Mouse (Mus musculus) heart, postnatal 25 days (tissue): ENCODE measurements at regions not wholly inside any gene's neighbourhood (a gene's known extent, or its start where the extent isn't known, plus 50 kb on each side); places are given as distances from the start of the nearest gene placed in this dataset.

Source experiments
- DNase-seq: peaks from one replicate; pipeline ENCODE4 v3.0.0; 2022; ENCODE audit warnings: low spot score
- intact Hi-C: fragments of 180-260 bp; cut with DNase I; formaldehyde crosslinking; loops from one replicate; pipeline ENCODE4 v1.15.1; 2025

- DNase-seq = no peak
- intact Hi-C loops = no loop called here
Observed at GRCm38 (mm10) chr9:83277356-83277755, 130.9 kb upstream of the Hmgn3 start.

- no peak for DNase-seq
- intact Hi-C loops = no loop called here
Observed at GRCm38 (mm10) chr9:83276291-83276690, 129.8 kb upstream of the Hmgn3 start.

GRCm38 (mm10) chr9:83273361-83273975 is 127.0 kb upstream of the Hmgn3 start:
- DNase-seq = no peak
- intact Hi-C loops = no loop called here

GRCm38 (mm10) chr9:83265736-83266135 is 119.3 kb upstream of the Hmgn3 start:
- no peak for DNase-seq
- intact Hi-C loops = no loop called here

GRCm38 (mm10) chr9:83259511-83259910 is 113.0 kb upstream of the Hmgn3 start:
- intact Hi-C loops = loop anchor here (10.0 kb wide), 1 partner anchor 285 kb away; the partner anchor contains the start of gene Phip
- no peak for DNase-seq

- no peak for DNase-seq
- intact Hi-C loops = loop anchor here (10.0 kb wide), 1 partner anchor 284 kb away; the partner anchor contains the start of gene Phip
Observed at GRCm38 (mm10) chr9:83258986-83259385, 112.5 kb upstream of the Hmgn3 start.

- DNase-seq = no peak
- intact Hi-C loops = loop anchor here (10.0 kb wide), 1 partner anchor 284 kb away; the partner anchor contains the start of gene Phip
Observed at GRCm38 (mm10) chr9:83258476-83258875, 112.0 kb upstream of the Hmgn3 start.

- intact Hi-C loops = loop anchor here (10.0 kb wide), 1 partner anchor 280 kb away; the partner anchor contains the start of gene Phip
- no peak for DNase-seq
Observed at GRCm38 (mm10) chr9:83254356-83254755, 107.9 kb upstream of the Hmgn3 start.

- intact Hi-C loops = loop anchor here (10.0 kb wide), 1 partner anchor 279 kb away; the partner anchor contains the start of gene Phip
- DNase-seq = no peak
Observed at GRCm38 (mm10) chr9:83253789-83254188, 107.3 kb upstream of the Hmgn3 start.

- intact Hi-C loops = loop anchor here (10.0 kb wide), 1 partner anchor 277 kb away; the partner anchor contains the start of gene Phip
- DNase-seq = no peak
Observed at GRCm38 (mm10) chr9:83251793-83252192, 105.3 kb upstream of the Hmgn3 start.

- DNase-seq = no peak
- intact Hi-C loops = loop anchor here (10.0 kb wide), 1 partner anchor 275 kb away; the partner anchor contains the start of gene Phip
Observed at GRCm38 (mm10) chr9:83249871-83250270, 103.4 kb upstream of the Hmgn3 start.

- DNase-seq = no peak
- intact Hi-C loops = no loop called here
Observed at GRCm38 (mm10) chr9:83248164-83248730, 101.8 kb upstream of the Hmgn3 start.

GRCm38 (mm10) chr9:83247066-83247668 is 100.7 kb upstream of the Hmgn3 start:
- intact Hi-C loops = no loop called here
- DNase-seq = no peak

- DNase-seq = no peak
Observed at GRCm38 (mm10) chr9:83241119-83241518, 94.6 kb upstream of the Hmgn3 start.

GRCm38 (mm10) chr9:83239097-83239496 is 92.6 kb upstream of the Hmgn3 start:
- intact Hi-C loops = no loop called here
- DNase-seq = no peak

More at GRCm38 (mm10) chr9:83241119-83241518, 94.6 kb upstream of the Hmgn3 start:
- intact Hi-C loops = no loop called here

GRCm38 (mm10) chr9:83221866-83222265 is 75.4 kb upstream of the Hmgn3 start:
- intact Hi-C loops = no loop called here
- no peak for DNase-seq

- intact Hi-C loops = no loop called here
- DNase-seq = no peak
Observed at GRCm38 (mm10) chr9:83202583-83202982, 56.1 kb upstream of the Hmgn3 start.

GRCm38 (mm10) chr9:83199771-83200170 is 53.3 kb upstream of the Hmgn3 start:
- intact Hi-C loops = no loop called here
- no peak for DNase-seq

- intact Hi-C loops = no loop called here
- DNase-seq = no peak
Observed at GRCm38 (mm10) chr9:83199176-83199575, 52.7 kb upstream of the Hmgn3 start.

- no peak for DNase-seq
- intact Hi-C loops = no loop called here
Observed at GRCm38 (mm10) chr9:83197013-83197412, 50.5 kb upstream of the Hmgn3 start.
